Mouse (Mus musculus) stomach, postnatal 0 days (tissue): Measurements from ENCODE around the gene Disc1. TPM values are rescaled to one million over a fixed set of nuclear protein-coding genes. Genes with fewer than 3 reads are reported as not detected.

ENCODE experiments used
- ATAC-seq: fragments of 200-750 bp; cut with Nextera tagmentation; 2 replicates; pipeline ENCODE4 v1.8.0; 2017; ENCODE audit not compliant: low FRiP score, low TSS enrichment
- DNase-seq: peaks from one replicate; pipeline ENCODE4 v3.0.0-alpha.2; 2016; ENCODE audit warnings: low spot score
- H3K27ac ChIP-seq: fragments of 300-500 bp; sonication (generic); replicated peaks from 2 replicates; pipeline ENCODE4 v1.5.1; 2014; ENCODE audit warnings: mild to moderate bottlenecking, control low read depth
- H3K27me3 ChIP-seq: fragments of 300-500 bp; sonication (generic); 2 replicates; pipeline ENCODE4 v1.6.1; 2014; ENCODE audit warnings: low read length; ENCODE audit not compliant: control insufficient read depth, insufficient read depth
- H3K36me3 ChIP-seq: fragments of 300-500 bp; sonication (generic); 2 replicates; pipeline ENCODE4 v1.6.1; 2014; ENCODE audit warnings: low read length, mixed read lengths; ENCODE audit not compliant: control insufficient read depth, insufficient read depth
- H3K4me1 ChIP-seq: fragments of 300-500 bp; sonication (generic); replicated peaks from 2 replicates; pipeline ENCODE4 v1.6.1; 2014; ENCODE audit warnings: antibody characterized with exemption; ENCODE audit not compliant: control insufficient read depth, insufficient read depth
- H3K4me2 ChIP-seq: fragments of 300-500 bp; sonication (generic); replicated peaks from 2 replicates; pipeline ENCODE4 v1.6.1; 2014; ENCODE audit warnings: low read depth, mild to moderate bottlenecking, control low read depth, moderate library complexity
- H3K4me3 ChIP-seq: fragments of 300-500 bp; sonication (generic); 2 replicates; pipeline ENCODE4 v1.5.1; 2014; ENCODE audit warnings: low read depth, low read length, control low read depth
- H3K9ac ChIP-seq: fragments of 300-500 bp; sonication (generic); 2 replicates; pipeline ENCODE4 v1.6.1; 2014; ENCODE audit warnings: mild to moderate bottlenecking, low read length, control low read depth, mixed read lengths
- H3K9me3 ChIP-seq: fragments of 300-500 bp; sonication (generic); 2 replicates; pipeline ENCODE4 v1.6.1; 2016; ENCODE audit warnings: low read length; ENCODE audit not compliant: control insufficient read depth
- CTCF ChIP-seq: IDR thresholded peaks from 2 replicates; pipeline ENCODE4 v1.5.1; 2016; ENCODE audit warnings: antibody characterized with exemption, low read depth, mild to moderate bottlenecking, moderate library complexity
- EP300 ChIP-seq: optimal IDR thresholded peaks from 2 replicates; pipeline ENCODE3; 2016; ENCODE audit warnings: antibody characterized with exemption
- WGBS: fragments of 180-500 bp; shearing (Covaris S2); extraction: QIAGEN DNeasy Blood & Tissue Kit; methylation state at CpG from one replicate; pipeline ENCODE4 v1.1.7; 2014; 5-methylcytosine and 5-hydroxymethylcytosine counted together
- polyA plus RNA-seq: library from polyadenylated mRNA; unstranded; fragments of >200 nt; fragmentation: Nextera tagmentation; extraction: Ambion mirVana; gene quantifications from 2 replicates; pipeline ENCODE4 v1.2.1, GENCODE M21; 2015

Disc1 gene
- polyA plus RNA-seq, 1 experiment from 2014 or later: 0.53 TPM

GRCm38 (mm10) chr8:125268181-125268705 lies 214.2 kb downstream of the Disc1 start:
- H3K9me3 ChIP-seq: no peaks in the 10 kb centered on the region
- no peak overlapping the region for H3K4me3 ChIP-seq
- DNase-seq (no peak), ATAC-seq (no peak)
- H3K4me2 ChIP-seq: no peak overlapping the region
- WGBS: 71% methylated on average over 6 of the region's 6 CpGs
- H3K36me3 ChIP-seq: no peaks in the 10 kb centered on the region
- no peak overlapping the region for H3K9ac ChIP-seq
- no peaks in the 10 kb centered on the region for H3K4me1 ChIP-seq
- no peaks in the 10 kb centered on the region for H3K27me3 ChIP-seq
- H3K27ac ChIP-seq: no peak overlapping the region
- TF ChIP-seq EP300 (no peak), CTCF (no peak)

- DNase-seq (no peak), ATAC-seq (no peak)
- TF ChIP-seq CTCF (no peak), EP300 (no peak)
- H3K4me2 ChIP-seq: no peak overlapping the region
- no peak overlapping the region for H3K9ac ChIP-seq
- H3K27ac ChIP-seq: no peak overlapping the region
- no peaks in the 10 kb centered on the region for H3K4me1 ChIP-seq
- no peaks in the 10 kb centered on the region for H3K36me3 ChIP-seq
- no peaks in the 10 kb centered on the region for H3K9me3 ChIP-seq
- no peaks in the 10 kb centered on the region for H3K27me3 ChIP-seq
- WGBS: 64% methylated on average over 7 of the region's 7 CpGs
- H3K4me3 ChIP-seq: no peak overlapping the region
Observed at GRCm38 (mm10) chr8:125270292-125270691, 216.3 kb downstream of the Disc1 start.

DNA sequence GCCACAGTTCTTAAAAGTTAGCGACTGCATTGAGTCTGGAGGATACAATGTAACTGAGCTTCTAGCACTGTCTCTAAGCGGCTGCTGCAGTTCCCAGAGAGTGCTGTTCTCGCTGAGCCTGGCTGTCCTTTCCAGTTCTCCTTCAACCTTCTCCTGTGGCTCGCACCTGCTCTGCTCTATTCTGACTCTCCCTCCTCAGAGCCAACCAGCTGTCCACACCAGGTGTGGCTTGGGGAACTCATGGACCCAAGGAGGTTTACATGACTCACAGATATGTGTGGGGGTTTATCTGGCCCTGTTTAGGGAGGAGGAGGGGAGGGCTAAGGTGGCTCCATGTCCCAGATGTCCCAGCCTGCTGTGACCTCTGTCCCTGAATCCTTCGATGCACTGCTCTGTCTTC lies 217.4 kb downstream of the Disc1 start:
- no peak overlapping the region for H3K4me2 ChIP-seq
- TF ChIP-seq CTCF: no peak
- no peak for TF ChIP-seq EP300
- ATAC-seq (peak; percentile 81), DNase-seq (peak; percentile 45)
- no peaks in the 10 kb centered on the region for H3K4me1 ChIP-seq
- WGBS: 66% methylated on average over 5 of the region's 5 CpGs
- no peaks in the 10 kb centered on the region for H3K27me3 ChIP-seq
- H3K4me3 ChIP-seq: no peak overlapping the region
- no peaks in the 10 kb centered on the region for H3K36me3 ChIP-seq
- H3K9me3 ChIP-seq: no peaks in the 10 kb centered on the region
- no peak overlapping the region for H3K9ac ChIP-seq
- 0 out of 2 replicates have a peak overlapping the region, but pooled peaks have one; percentile 24 for H3K27ac ChIP-seq

GRCm38 (mm10) chr8:125272089-125272866 lies 218.3 kb downstream of the Disc1 start:
- ATAC-seq: peak; percentile 67
- H3K27ac ChIP-seq: peak overlapping the region; percentile 61; the same call in 1 of the 2 replicates

GRCm38 (mm10) chr8:125277071-125277682 lies 223.2 kb downstream of the Disc1 start:
- DNase-seq (no peak), ATAC-seq (no peak)
- WGBS: 45% methylated on average over 11 of the region's 11 CpGs
- no peak overlapping the region for H3K4me3 ChIP-seq
- H3K4me2 ChIP-seq: no peak overlapping the region
- H3K27ac ChIP-seq: no peak overlapping the region
- no peaks in the 10 kb centered on the region for H3K9me3 ChIP-seq
- no peak overlapping the region for H3K9ac ChIP-seq
- no peaks in the 10 kb centered on the region for H3K36me3 ChIP-seq
- H3K27me3 ChIP-seq: no peaks in the 10 kb centered on the region
- TF ChIP-seq CTCF (no peak), EP300 (no peak)
- H3K4me1 ChIP-seq: no peaks in the 10 kb centered on the region

More at GRCm38 (mm10) chr8:125272089-125272866, 218.3 kb downstream of the Disc1 start:
- Histone ChIP-seq H3K4me2 (no peak overlapping the region), H3K4me3 (no peak overlapping the region), H3K9ac (no peak overlapping the region), H3K9me3 (no peaks in the 10 kb centered on the region), H3K27me3 (no peaks in the 10 kb centered on the region), H3K36me3 (no peaks in the 10 kb centered on the region), H3K4me1 (no peaks in the 10 kb centered on the region)
- WGBS: 42% methylated on average over 13 of the region's 13 CpGs
- TF ChIP-seq EP300 (no peak), CTCF (no peak)
- DNase-seq: peak; percentile 30

DNA sequence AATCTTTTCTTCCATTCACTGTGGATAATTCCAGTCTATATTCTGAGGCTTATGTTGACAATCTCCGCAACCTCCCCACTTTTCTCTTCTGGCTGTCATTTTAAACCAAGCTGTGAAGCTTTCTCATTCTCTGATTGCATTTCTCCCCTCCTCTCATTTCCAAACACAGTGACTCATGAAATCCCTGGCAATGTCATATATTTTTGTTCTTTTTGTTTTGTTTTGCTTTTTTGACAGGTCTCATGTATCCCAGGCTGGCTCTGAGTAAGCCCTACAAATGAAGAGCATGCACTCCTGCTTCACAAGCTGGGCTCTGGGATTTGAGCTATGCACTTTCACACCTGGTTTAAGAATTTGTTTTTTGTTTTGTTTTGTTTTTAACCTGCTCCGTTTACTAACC lies 225.2 kb downstream of the Disc1 start:
- Histone ChIP-seq H3K9ac (no peak overlapping the region), H3K4me3 (no peak overlapping the region), H3K27ac (no peak overlapping the region), H3K27me3 (no peaks in the 10 kb centered on the region), H3K9me3 (no peaks in the 10 kb centered on the region), H3K4me1 (no peaks in the 10 kb centered on the region), H3K4me2 (no peak overlapping the region), H3K36me3 (no peaks in the 10 kb centered on the region)
- ATAC-seq (no peak), DNase-seq (no peak)
- TF ChIP-seq CTCF: no peak
- TF ChIP-seq EP300: no peak
- 86% methylated on average over 2 of the region's 2 CpGs for WGBS
